Mouse (Mus musculus): ENCODE measurements around the gene Kdm5b.

Gene Kdm5b

GRCm38 (mm10) chr1:134614554-134614953 lies 54.6 kb downstream of the Kdm5b start:
- H3K27me3 ChIP-seq (ENCODE audit: insufficient read depth, low read length): no peaks in the 10 kb centered on the region
- no peak for TF ChIP-seq POU5F1 (IDR thresholded peaks at IDR 0.05; ENCODE audit: borderline replicate concordance, low read length)
- no peak for TF ChIP-seq CTCF (conservative IDR thresholded peaks at IDR 0.05; ENCODE audit: low read length)
- TF ChIP-seq NANOG (IDR thresholded peaks at IDR 0.05; ENCODE audit: borderline replicate concordance, low read length): no peak
- no peaks in the 10 kb centered on the region for H3K9me3 ChIP-seq (ENCODE audit: low read length)
- H3K4me3 ChIP-seq (replicated peaks; ENCODE audit: low read length): no peak overlapping the region
- peaks cover 34% of the 10 kb centered on the region for H3K4me1 ChIP-seq (replicated peaks; ENCODE audit: low read depth, low read length)
- H3K36me3 ChIP-seq (ENCODE audit: insufficient read depth, low read length): peaks cover 100% of the 10 kb centered on the region

GRCm38 (mm10) chr1:134614988-134615387 lies 55.0 kb downstream of the Kdm5b start:
- Histone ChIP-seq H3K4me3 (replicated peaks; ENCODE audit: low read length) (no peak overlapping the region), H3K9me3 (ENCODE audit: low read length) (no peaks in the 10 kb centered on the region), H3K36me3 (ENCODE audit: insufficient read depth, low read length) (peaks cover 100% of the 10 kb centered on the region), H3K27me3 (ENCODE audit: insufficient read depth, low read length) (no peaks in the 10 kb centered on the region), H3K4me1 (replicated peaks; ENCODE audit: low read depth, low read length) (peaks cover 34% of the 10 kb centered on the region)
- no peak for TF ChIP-seq NANOG (IDR thresholded peaks at IDR 0.05; ENCODE audit: borderline replicate concordance, low read length)
- no peak for TF ChIP-seq CTCF (conservative IDR thresholded peaks at IDR 0.05; ENCODE audit: low read length)
- TF ChIP-seq POU5F1 (IDR thresholded peaks at IDR 0.05; ENCODE audit: borderline replicate concordance, low read length): no peak

- peaks cover 30% of the 10 kb centered on the region for H3K4me1 ChIP-seq (replicated peaks; ENCODE audit: low read depth, low read length)
- peaks cover 99% of the 10 kb centered on the region for H3K36me3 ChIP-seq (ENCODE audit: insufficient read depth, low read length)
- no peak overlapping the region for H3K4me3 ChIP-seq (replicated peaks; ENCODE audit: low read length)
- TF ChIP-seq POU5F1 (IDR thresholded peaks at IDR 0.05; ENCODE audit: borderline replicate concordance, low read length) (no peak), CTCF (conservative IDR thresholded peaks at IDR 0.05; ENCODE audit: low read length) (no peak), NANOG (IDR thresholded peaks at IDR 0.05; ENCODE audit: borderline replicate concordance, low read length) (no peak)
- H3K27me3 ChIP-seq (ENCODE audit: insufficient read depth, low read length): no peaks in the 10 kb centered on the region
- no peaks in the 10 kb centered on the region for H3K9me3 ChIP-seq (ENCODE audit: low read length)
Measured at GRCm38 (mm10) chr1:134617656-134618055, 57.7 kb downstream of the Kdm5b start.

GRCm38 (mm10) chr1:134625325-134625724 lies 65.4 kb downstream of the Kdm5b start:
- peaks cover 99% of the 10 kb centered on the region for H3K36me3 ChIP-seq (ENCODE audit: insufficient read depth, low read length)
- no peak for TF ChIP-seq NANOG (IDR thresholded peaks at IDR 0.05; ENCODE audit: borderline replicate concordance, low read length)
- no peak for TF ChIP-seq POU5F1 (IDR thresholded peaks at IDR 0.05; ENCODE audit: borderline replicate concordance, low read length)
- no peak for TF ChIP-seq CTCF (conservative IDR thresholded peaks at IDR 0.05; ENCODE audit: low read length)
- H3K27me3 ChIP-seq (ENCODE audit: insufficient read depth, low read length): no peaks in the 10 kb centered on the region
- H3K9me3 ChIP-seq (ENCODE audit: low read length): no peaks in the 10 kb centered on the region
- H3K4me3 ChIP-seq (replicated peaks; ENCODE audit: low read length): no peak overlapping the region
- peaks cover 72% of the 10 kb centered on the region for H3K4me1 ChIP-seq (replicated peaks; ENCODE audit: low read depth, low read length)

GRCm38 (mm10) chr1:134629455-134629854 lies 69.5 kb downstream of the Kdm5b start:
- TF ChIP-seq NANOG (IDR thresholded peaks at IDR 0.05; ENCODE audit: borderline replicate concordance, low read length): no peak
- no peak for TF ChIP-seq CTCF (conservative IDR thresholded peaks at IDR 0.05; ENCODE audit: low read length)
- TF ChIP-seq POU5F1 (IDR thresholded peaks at IDR 0.05; ENCODE audit: borderline replicate concordance, low read length): no peak
- no peaks in the 10 kb centered on the region for H3K27me3 ChIP-seq (ENCODE audit: insufficient read depth, low read length)
- peaks cover 85% of the 10 kb centered on the region for H3K4me1 ChIP-seq (replicated peaks; ENCODE audit: low read depth, low read length)
- H3K4me3 ChIP-seq (replicated peaks; ENCODE audit: low read length): no peak overlapping the region
- H3K9me3 ChIP-seq (ENCODE audit: low read length): no peaks in the 10 kb centered on the region
- H3K36me3 ChIP-seq (ENCODE audit: insufficient read depth, low read length): peaks cover 100% of the 10 kb centered on the region

- Histone ChIP-seq H3K4me1 (replicated peaks; ENCODE audit: low read depth, low read length) (peaks cover 77% of the 10 kb centered on the region), H3K27me3 (ENCODE audit: insufficient read depth, low read length) (no peaks in the 10 kb centered on the region), H3K36me3 (ENCODE audit: insufficient read depth, low read length) (peaks cover 74% of the 10 kb centered on the region), H3K9me3 (ENCODE audit: low read length) (no peaks in the 10 kb centered on the region), H3K4me3 (replicated peaks; ENCODE audit: low read length) (no peak overlapping the region)
- TF ChIP-seq NANOG (IDR thresholded peaks at IDR 0.05; ENCODE audit: borderline replicate concordance, low read length): no peak
Measured at GRCm38 (mm10) chr1:134634296-134634695, 74.3 kb downstream of the Kdm5b start.

- TF ChIP-seq NANOG (IDR thresholded peaks at IDR 0.05; ENCODE audit: borderline replicate concordance, low read length) (no peak), POU5F1 (IDR thresholded peaks at IDR 0.05; ENCODE audit: borderline replicate concordance, low read length) (no peak), CTCF (conservative IDR thresholded peaks at IDR 0.05; ENCODE audit: low read length) (no peak)
- Histone ChIP-seq H3K4me1 (replicated peaks; ENCODE audit: low read depth, low read length) (peaks cover 59% of the 10 kb centered on the region), H3K27me3 (ENCODE audit: insufficient read depth, low read length) (no peaks in the 10 kb centered on the region), H3K4me3 (replicated peaks; ENCODE audit: low read length) (no peak overlapping the region), H3K36me3 (ENCODE audit: insufficient read depth, low read length) (peaks cover 54% of the 10 kb centered on the region), H3K9me3 (ENCODE audit: low read length) (no peaks in the 10 kb centered on the region)
Measured at GRCm38 (mm10) chr1:134636245-134636644, 76.3 kb downstream of the Kdm5b start.

GRCm38 (mm10) chr1:134636684-134637083 lies 76.7 kb downstream of the Kdm5b start:
- no peak overlapping the region for H3K4me3 ChIP-seq (replicated peaks; ENCODE audit: low read length)
- peaks cover 50% of the 10 kb centered on the region for H3K36me3 ChIP-seq (ENCODE audit: insufficient read depth, low read length)
- no peaks in the 10 kb centered on the region for H3K27me3 ChIP-seq (ENCODE audit: insufficient read depth, low read length)
- H3K4me1 ChIP-seq (replicated peaks; ENCODE audit: low read depth, low read length): peaks cover 55% of the 10 kb centered on the region
- TF ChIP-seq POU5F1 (IDR thresholded peaks at IDR 0.05; ENCODE audit: borderline replicate concordance, low read length): no peak
- TF ChIP-seq NANOG (IDR thresholded peaks at IDR 0.05; ENCODE audit: borderline replicate concordance, low read length): no peak
- peak; percentile 45 for TF ChIP-seq CTCF (conservative IDR thresholded peaks at IDR 0.05; ENCODE audit: low read length)
- H3K9me3 ChIP-seq (ENCODE audit: low read length): no peaks in the 10 kb centered on the region

- TF ChIP-seq POU5F1 (IDR thresholded peaks at IDR 0.05; ENCODE audit: borderline replicate concordance, low read length) (no peak), CTCF (conservative IDR thresholded peaks at IDR 0.05; ENCODE audit: low read length) (no peak), NANOG (IDR thresholded peaks at IDR 0.05; ENCODE audit: borderline replicate concordance, low read length) (no peak)
- peaks cover 45% of the 10 kb centered on the region for H3K4me1 ChIP-seq (replicated peaks; ENCODE audit: low read depth, low read length)
Measured at GRCm38 (mm10) chr1:134638041-134638440, 78.1 kb downstream of the Kdm5b start.

More at GRCm38 (mm10) chr1:134638041-134638440, 78.1 kb downstream of the Kdm5b start:
- Histone ChIP-seq H3K36me3 (ENCODE audit: insufficient read depth, low read length) (peaks cover 36% of the 10 kb centered on the region), H3K4me3 (replicated peaks; ENCODE audit: low read length) (no peak overlapping the region), H3K9me3 (ENCODE audit: low read length) (no peaks in the 10 kb centered on the region), H3K27me3 (ENCODE audit: insufficient read depth, low read length) (peaks cover 13% of the 10 kb centered on the region)
